Mouse (Mus musculus): ENCODE measurements at regions not wholly inside any gene's neighbourhood (a gene's known extent, or its start where the extent isn't known, plus 50 kb on each side); places are given as distances from the start of the nearest gene placed in this dataset.
A peak's percentile ranks its signal among the peaks of the same experiment; 100 is the strongest.

- DNase-seq = no peak
Measured at GRCm38 (mm10) chr6:39283761-39284415, 77.3 kb upstream of the Kdm7a start.

- peak; percentile 40 for DNase-seq
Measured at GRCm38 (mm10) chr6:39278317-39278716, 71.7 kb upstream of the Kdm7a start.

GRCm38 (mm10) chr6:39274774-39275502 lies 68.3 kb upstream of the Kdm7a start:
- DNase-seq = peak; percentile 35

GRCm38 (mm10) chr6:39273427-39273826 lies 66.8 kb upstream of the Kdm7a start:
- no peak for DNase-seq

GRCm38 (mm10) chr6:39270457-39270856 lies 63.9 kb upstream of the Kdm7a start:
- peak; percentile 30 for DNase-seq

- no peak for DNase-seq
Measured at GRCm38 (mm10) chr6:39269706-39270105, 63.1 kb upstream of the Kdm7a start.

- no peak for DNase-seq
Measured at GRCm38 (mm10) chr6:39268647-39269428, 62.2 kb upstream of the Kdm7a start.

GRCm38 (mm10) chr6:39264722-39265121 lies 58.1 kb upstream of the Kdm7a start:
- DNase-seq = peak; percentile 66

GRCm38 (mm10) chr6:39263615-39264014 lies 57.0 kb upstream of the Kdm7a start:
- no peak for DNase-seq

- peak; percentile 30 for DNase-seq
Measured at GRCm38 (mm10) chr6:39261951-39262350, 55.4 kb upstream of the Kdm7a start.

GRCm38 (mm10) chr6:39260480-39260879 lies 53.9 kb upstream of the Kdm7a start:
- DNase-seq = no peak

- DNase-seq = no peak
Measured at GRCm38 (mm10) chr6:39259129-39259528, 52.5 kb upstream of the Kdm7a start.

GRCm38 (mm10) chr6:39258656-39259055 lies 52.1 kb upstream of the Kdm7a start:
- DNase-seq = no peak

- DNase-seq = no peak
Measured at GRCm38 (mm10) chr6:39257667-39258395, 51.2 kb upstream of the Kdm7a start.

GRCm38 (mm10) chr6:39257111-39257571 lies 50.6 kb upstream of the Kdm7a start:
- DNase-seq = peak; percentile 56

GRCm38 (mm10) chr6:39256304-39257103 lies 49.9 kb upstream of the Kdm7a start:
- DNase-seq = peak; percentile 61
